Mouse (Mus musculus): ENCODE measurements around the gene Olfr177. TPM values are rescaled to one million over a fixed set of nuclear protein-coding genes. Genes with fewer than 3 reads are reported as not detected.

Olfr177 gene
- not detected in 2 replicates for polyA plus RNA-seq (2012; rRNA removed)

GRCm38 (mm10) chr16:58874668-58875067, at the start of gene Olfr177:
TSS of gene Olfr177 (minus strand) at chr16:58874768.
- WGBS, result 38% methylated on average over 1 of the region's 1 CpGs
- no peak for DNase-seq (ENCODE audit: low read depth, low spot score)

GRCm38 (mm10) chr16:58891963-58892362, 17.4 kb upstream of the Olfr177 start, which contains the start of gene Olfr178:
TSS of gene Olfr178 (minus strand) at chr16:58892063.
- 86% methylated on average over 3 of the region's 3 CpGs for WGBS
- DNase-seq (ENCODE audit: low read depth, low spot score), result no peak

- DNase-seq (ENCODE audit: low read depth, low spot score), result no peak
- 95% methylated on average over 2 of the region's 2 CpGs for WGBS
Measured at GRCm38 (mm10) chr16:58884416-58884815, 9.8 kb upstream of the Olfr177 start.

GRCm38 (mm10) chr16:58861479-58861878, 13.1 kb downstream of the Olfr177 start:
- DNase-seq (ENCODE audit: low read depth, low spot score), result no peak
- WGBS, result 70% methylated on average over 1 of the region's 1 CpGs

GRCm38 (mm10) chr16:58860032-58860737, 14.4 kb downstream of the Olfr177 start:
- WGBS, result 81% methylated on average over 2 of the region's 2 CpGs
- DNase-seq (ENCODE audit: low read depth, low spot score), result no peak

- 83% methylated on average over 1 of the region's 1 CpGs for WGBS
Measured at GRCm38 (mm10) chr16:58826732-58827319, 47.7 kb downstream of the Olfr177 start, which contains the start of gene Olfr175-ps1. TSS of gene Olfr175-ps1 (minus strand) at chr16:58826782.

More at GRCm38 (mm10) chr16:58826732-58827319, 47.7 kb downstream of the Olfr177 start, which contains the start of gene Olfr175-ps1:
- no peak for DNase-seq (ENCODE audit: low read depth, low spot score)

Other genes starting within 250 kb of the Olfr177 start
- not detected in 2 replicates for gene E330017A01Rik, start 236.0 kb downstream of the Olfr177 start, polyA plus RNA-seq (2012; rRNA removed)
- 11.6 and 17.1 TPM in 2 replicates for gene Cpox, start 204.5 kb downstream of the Olfr177 start, polyA plus RNA-seq (2012; rRNA removed)
- 0.23 and 0.35 TPM in 2 replicates for gene Gpr15, start 155.7 kb downstream of the Olfr177 start, polyA plus RNA-seq (2012; rRNA removed)
- 39.0 and 58.6 TPM in 2 replicates for gene Cldnd1, start 146.9 kb downstream of the Olfr177 start, polyA plus RNA-seq (2012; rRNA removed)
- not detected in 2 replicates for gene Olfr172, start 111.6 kb downstream of the Olfr177 start, polyA plus RNA-seq (2012; rRNA removed)
- not detected in 2 replicates for gene Olfr173, start 74.5 kb downstream of the Olfr177 start, polyA plus RNA-seq (2012; rRNA removed)
- gene Olfr175-ps1, start 48.0 kb downstream of the Olfr177 start, polyA plus RNA-seq (2012; rRNA removed), result not detected in 2 replicates
- gene Olfr178, start 17.3 kb upstream of the Olfr177 start, polyA plus RNA-seq (2012; rRNA removed), result not detected in 2 replicates
- not detected in 2 replicates for gene Olfr181, start 54.0 kb upstream of the Olfr177 start, polyA plus RNA-seq (2012; rRNA removed)
- not detected in 2 replicates for gene Olfr180, start 54.6 kb upstream of the Olfr177 start, polyA plus RNA-seq (2012; rRNA removed)
- not detected in 2 replicates for gene Olfr183, start 120.6 kb upstream of the Olfr177 start, polyA plus RNA-seq (2012; rRNA removed)
- gene Olfr186, start 155.5 kb upstream of the Olfr177 start, polyA plus RNA-seq (2012; rRNA removed), result not detected in 2 replicates
- not detected in 2 replicates for gene Olfr187, start 165.0 kb upstream of the Olfr177 start, polyA plus RNA-seq (2012; rRNA removed)
- not detected in 2 replicates for gene Olfr190, start 203.2 kb upstream of the Olfr177 start, polyA plus RNA-seq (2012; rRNA removed)
- not detected in 2 replicates for gene Olfr191, start 215.1 kb upstream of the Olfr177 start, polyA plus RNA-seq (2012; rRNA removed)
- not detected in 2 replicates for gene Olfr193, start 237.1 kb upstream of the Olfr177 start, polyA plus RNA-seq (2012; rRNA removed)
- gene Olfr194, start 246.3 kb upstream of the Olfr177 start, polyA plus RNA-seq (2012; rRNA removed), result not detected in 2 replicates

All from large intestine, adult 2 months (tissue).